Mouse (Mus musculus) embryo, embryonic 9.5 days (tissue): Measurements from ENCODE around the gene Znhit6.
A peak's percentile ranks its signal among the peaks of the same experiment; 100 is the strongest.

Source experiments
- DNase-seq: peaks from one replicate; pipeline ENCODE4 v3.0.0-alpha.2; 2017; ENCODE audit errors: extremely low spot score

Znhit6 gene

DNA sequence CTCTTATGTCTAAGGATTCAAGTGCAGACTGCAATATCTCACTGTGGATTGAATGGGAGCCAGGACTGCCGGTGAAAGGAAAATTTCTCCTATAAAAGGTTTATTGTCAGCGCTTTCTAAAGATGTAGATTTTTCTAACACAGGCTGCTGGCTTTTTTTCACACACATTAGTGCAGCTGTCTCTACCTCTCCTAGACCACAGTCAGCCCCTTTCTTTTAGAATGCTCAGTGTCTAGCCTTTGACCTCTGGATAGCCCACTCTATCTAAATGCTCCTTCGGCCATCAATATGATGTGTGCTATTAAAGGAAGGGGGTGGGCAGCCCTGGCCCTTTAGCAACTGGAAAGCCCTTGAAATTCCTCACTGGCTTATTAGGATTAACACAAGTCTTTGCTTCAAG, 70.0 kb downstream of the Znhit6 start:
- DNase-seq = peak; percentile 49

DNA sequence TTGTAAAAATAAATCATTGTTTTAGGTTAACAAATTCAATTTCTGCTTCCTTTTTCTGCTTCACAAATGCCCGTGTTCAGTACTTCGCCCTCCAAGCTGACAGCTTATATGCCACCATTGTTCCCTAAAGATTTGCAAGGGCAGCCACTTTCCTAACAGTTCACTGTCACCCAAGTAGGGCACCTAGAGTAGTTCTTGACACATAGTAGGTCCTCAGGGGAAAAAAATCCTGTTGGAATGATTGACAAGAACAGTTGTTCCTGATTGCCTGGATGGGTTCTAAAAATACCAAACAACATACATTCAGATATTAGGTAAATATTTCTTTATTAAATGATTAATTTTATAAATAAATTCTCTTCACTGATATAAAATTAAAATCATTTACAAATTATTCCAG, 70.7 kb downstream of the Znhit6 start:
- peak; percentile 22 for DNase-seq

DNA sequence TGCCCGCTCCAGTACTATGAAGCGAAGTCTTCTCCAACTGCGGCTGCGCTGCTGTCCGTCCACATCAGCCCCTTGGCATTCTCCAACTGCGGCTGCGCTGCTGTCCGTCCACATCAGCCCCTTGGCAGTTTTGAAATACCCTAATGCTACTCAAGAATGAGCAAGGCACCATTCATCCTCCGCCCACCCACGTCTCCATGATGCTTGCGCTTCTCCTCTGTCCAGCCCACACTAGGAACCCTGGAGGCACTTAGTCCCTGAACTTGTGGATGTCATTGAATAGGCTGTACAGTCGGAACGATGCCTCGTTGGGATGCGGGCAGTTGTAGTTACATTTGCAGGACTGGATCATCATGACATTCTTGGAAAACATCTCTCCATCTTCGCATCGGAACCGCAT, 71.4 kb downstream of the Znhit6 start:
- no peak for DNase-seq

DNA sequence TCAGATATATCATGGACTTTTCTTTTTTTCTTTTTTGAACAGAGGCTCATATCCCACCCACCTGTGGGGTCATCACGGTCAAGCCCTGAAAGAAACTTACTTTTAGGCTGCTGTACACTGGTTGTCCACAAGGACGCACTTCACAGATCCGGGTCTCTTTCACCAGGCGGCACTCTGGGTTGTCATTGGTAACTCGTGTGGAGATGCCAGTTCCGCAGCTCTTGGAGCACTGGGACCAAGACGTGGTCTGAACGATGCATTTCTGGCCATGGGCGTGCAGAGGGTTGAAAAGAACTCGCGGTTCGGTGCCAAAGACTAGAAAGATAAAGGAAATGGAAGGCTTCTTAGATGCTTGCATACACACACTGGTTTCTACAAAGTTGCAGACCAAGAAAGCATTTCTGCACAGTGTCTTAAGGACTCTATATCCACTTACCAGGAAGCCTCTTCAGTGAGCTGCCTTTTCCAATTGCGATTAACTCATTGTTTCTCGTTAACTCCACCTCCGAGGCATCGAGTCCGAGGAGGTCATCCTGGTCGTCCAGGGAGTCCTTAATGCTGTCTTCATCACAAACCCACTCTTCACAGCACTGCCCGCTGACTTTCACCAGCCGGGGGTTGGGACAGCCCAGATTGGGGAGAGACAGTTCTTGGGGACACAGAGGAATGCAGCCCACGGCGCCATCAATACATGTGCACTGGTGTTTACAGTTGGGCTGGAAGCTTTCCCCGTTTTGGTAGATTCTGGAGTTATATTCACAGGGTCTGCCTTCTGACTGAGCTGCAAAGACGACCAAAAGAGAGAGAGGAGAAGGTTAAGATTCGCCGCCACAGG, 72.3 kb downstream of the Znhit6 start:
- DNase-seq = peak; percentile 57

DNA sequence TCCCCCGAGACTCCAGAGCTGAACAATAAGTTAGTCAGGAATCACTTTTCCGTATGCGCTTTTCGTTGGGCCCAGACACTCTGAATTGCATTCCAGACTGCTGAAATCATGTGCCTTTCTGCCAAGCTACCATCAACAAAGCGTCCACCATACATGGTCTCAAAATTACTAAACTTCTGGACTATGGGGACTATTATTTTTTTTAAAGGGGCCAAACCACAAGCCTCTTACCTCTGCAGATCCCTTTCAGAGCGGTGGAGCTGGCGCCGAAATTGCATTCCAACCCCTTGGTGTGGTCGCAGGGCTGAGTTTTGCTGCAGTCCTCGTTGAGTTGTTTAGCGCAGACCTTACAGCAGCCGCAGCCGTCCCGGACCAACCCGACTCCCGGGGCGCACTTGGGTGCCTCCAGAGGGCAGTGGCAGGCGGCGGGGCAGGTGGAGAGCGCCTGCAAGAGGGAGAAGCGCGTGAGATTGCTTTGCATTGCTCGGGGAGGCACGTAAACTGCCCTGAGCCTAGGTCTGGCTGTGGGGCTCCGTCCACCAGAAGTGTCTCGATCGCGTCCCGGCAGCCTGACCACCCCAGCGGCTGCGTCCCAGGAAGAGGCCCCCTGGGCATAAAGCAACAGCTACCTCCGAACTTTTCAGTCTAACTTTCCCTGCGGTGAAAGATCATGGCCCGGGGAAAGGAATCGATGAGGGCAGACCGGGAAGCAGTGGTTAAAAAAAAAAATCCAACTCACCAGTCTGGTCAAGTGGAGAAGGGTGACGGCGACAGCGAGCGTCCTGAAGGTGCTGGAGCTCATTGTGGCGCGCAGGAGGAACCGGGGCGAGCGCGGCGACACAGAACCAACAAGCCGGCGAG, 73.2 kb downstream of the Znhit6 start:
- DNase-seq = peak; percentile 77

DNA sequence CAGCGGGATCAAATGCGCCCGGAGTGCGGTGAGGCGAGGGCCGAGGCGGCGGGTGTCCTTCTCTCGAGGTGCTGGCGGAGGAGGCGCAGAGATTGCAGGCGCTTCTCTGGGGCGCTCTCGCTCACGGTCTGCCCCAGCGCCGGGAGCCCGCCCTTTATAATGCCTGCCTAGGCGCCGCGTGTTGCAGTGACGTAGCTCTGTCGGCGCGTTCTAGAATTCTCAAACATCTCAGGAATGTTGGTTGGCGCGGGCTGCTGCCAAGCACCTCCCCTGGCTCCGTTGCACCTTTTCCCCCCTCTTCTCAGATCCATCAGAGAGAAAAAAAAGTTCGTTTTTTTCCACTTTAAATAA, 73.8 kb downstream of the Znhit6 start, which contains the start of gene Ccn1:
TSS of gene Ccn1 (minus strand) at position 130 of the 351 bp plus-strand sequence.
- DNase-seq = peak; percentile 89

DNA sequence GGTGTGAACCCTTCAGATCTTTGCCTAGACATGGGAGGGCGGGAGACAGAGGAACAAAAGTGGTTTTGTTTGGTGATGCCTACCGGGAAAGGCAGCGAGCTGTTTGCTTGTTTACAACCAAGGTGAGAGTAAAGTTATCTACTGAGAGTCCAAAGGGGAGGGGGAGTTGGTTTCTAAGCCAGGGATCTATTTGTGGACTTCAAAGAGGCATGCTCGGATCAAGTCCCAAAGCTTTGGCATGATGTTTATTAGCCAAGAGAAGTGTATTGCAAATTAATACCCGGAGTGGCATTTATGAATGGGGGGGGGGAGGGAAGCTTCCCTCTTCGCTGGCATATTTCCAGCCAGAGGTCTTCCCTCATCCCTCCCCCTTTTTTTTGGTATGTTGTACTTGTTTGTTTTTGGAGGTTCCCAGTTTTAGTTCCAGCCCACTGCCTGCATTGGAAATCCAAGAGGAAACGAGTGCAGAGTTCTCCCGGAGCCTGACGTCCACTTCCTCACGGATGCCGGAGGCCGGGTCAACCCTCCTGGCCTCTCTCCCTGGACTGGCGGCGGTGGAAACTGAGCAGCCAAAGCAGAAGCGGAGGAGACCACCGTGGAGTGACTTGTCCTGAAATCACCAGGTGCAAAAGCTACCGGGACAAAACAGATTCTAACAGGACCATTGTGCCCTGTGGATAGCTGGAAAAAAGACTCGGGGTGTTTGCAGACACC, 74.5 kb downstream of the Znhit6 start:
- DNase-seq = peak; percentile 69

DNA sequence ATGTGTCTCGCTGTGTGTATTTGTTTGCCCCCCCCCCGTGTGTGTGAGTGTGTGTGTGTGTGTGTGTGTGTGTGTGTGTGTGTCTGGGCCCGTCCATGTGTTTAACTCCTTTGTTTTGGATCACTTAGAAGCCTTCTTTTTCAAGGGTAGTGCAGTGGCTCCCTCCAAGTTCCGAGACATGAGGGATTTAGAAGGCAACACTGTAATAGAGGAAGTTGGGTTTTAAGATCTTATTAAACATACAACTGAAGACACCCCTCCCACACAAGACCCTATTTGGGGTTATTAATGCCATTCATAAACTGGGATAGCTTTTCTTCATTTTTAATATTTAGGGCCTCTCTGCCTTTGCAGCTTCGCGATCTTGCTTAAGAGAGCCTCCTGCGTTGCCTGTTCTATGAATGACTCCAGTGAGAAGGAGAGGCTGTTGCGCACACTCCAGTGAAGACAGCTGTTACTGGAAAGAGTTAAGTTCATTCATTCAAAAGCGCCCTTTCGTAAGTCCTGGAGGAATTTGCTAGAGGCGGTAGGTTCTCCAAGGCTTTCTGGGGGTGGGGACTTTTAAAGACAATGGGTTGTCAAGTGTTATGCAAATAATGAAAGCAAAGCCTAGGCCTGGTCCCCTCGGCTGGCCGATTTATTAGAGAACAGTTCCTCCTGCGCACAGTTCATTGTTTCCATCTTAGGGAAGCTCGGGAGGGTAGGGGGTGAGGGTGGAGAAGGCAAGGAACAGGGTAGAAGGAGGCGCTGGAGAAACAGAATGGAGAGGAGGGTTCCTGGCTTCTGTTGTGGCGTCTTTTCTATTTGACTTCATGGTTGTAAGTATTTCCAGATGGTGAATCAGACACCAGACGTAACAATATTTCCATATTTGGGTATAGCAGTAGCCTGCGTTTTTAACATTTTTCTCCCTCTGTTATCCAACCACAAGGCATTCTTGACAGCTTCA, 75.3 kb downstream of the Znhit6 start:
- DNase-seq = peak; percentile 66

DNA sequence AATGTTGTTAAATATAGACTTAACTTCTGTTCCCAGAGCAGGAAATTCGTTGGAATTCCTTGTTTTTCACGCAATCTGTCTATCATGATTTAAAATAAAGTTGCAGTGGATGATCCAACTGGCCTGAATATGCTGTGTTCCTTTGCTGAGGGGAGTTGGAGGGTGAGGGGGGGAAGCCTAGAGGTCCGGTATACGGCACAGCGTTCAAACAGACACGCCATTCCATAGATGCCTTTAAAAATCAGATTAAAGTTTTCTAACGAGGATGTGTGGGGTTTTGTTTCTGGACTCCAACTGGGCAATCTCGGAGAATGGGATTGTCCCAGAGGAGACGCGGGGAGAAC, 75.9 kb downstream of the Znhit6 start:
- DNase-seq = peak; percentile 47

DNA sequence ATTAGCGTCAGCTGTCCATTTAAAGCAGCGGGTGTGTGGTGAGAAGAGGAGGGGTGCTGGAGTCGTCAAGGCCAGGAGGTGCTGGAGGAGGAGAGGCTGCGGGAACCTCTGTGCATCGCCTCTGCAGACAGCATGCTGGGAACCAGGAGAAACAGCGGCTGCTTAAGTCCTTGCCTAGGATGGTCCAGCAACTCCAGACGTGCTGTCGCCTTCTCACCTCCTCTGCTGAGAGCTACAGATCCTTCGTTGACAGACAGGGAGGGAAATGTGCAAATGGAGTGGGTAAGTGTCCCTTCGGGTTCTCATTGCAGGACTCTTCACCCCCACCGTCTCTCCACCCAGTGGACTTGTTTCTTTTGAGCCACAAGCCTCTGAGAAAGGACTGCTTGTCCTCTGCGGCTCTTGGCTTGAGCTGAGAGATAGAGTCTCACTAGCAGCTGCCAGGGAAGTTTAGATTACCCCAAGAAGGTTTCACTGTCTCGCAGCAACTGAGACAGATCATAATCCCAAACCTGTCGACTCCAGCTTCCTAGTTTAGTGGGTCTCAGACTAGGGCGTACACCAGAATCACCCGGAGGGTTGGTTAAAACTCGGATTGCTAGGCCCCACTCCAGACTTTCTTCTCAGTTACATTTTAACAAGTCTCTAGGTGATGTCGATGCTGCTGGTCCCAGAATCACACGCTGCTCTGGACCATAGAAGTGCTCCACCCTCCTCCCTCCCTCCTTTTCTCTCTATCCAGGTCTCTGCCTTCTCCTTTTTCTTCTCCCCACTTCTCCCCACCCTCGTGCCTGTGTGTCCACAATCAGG, 76.5 kb downstream of the Znhit6 start:
- DNase-seq = peak; percentile 53

DNA sequence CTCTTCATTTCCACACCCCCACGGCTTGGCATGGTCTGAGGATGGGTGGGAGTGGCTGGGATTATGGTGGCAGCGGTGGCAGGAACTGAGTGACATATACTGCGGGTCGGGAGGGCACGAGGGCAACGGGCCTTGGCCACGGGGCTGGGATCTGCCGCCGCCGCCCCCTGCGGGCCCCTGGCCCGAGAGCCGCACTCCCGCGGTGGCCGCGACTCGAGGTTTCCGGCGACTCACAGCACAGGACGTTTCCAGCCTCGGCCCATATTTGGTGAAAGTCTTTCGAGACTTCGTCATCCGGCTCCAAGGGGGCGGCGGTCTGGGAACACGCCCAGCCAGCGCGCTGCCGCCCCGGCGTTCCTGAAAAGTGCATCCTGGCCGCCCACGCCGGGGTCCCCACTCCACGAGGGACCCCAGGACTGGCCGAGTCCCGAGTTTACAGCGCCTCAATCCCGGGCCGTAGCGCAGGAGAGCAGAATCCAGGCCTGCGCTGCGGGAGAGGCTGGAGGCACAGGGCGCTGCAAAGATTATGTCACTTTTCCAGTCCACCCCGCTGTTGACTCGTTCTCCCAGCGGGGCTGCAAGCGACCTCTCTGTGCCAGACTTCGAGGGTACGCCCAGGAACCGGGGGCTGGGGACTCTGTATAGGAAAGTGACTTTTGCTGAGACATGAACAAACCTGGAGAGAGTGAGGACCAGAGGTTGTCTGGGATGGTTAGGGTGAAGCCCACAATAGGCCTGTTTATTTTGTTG, 77.4 kb downstream of the Znhit6 start:
- DNase-seq = peak; percentile 83

DNA sequence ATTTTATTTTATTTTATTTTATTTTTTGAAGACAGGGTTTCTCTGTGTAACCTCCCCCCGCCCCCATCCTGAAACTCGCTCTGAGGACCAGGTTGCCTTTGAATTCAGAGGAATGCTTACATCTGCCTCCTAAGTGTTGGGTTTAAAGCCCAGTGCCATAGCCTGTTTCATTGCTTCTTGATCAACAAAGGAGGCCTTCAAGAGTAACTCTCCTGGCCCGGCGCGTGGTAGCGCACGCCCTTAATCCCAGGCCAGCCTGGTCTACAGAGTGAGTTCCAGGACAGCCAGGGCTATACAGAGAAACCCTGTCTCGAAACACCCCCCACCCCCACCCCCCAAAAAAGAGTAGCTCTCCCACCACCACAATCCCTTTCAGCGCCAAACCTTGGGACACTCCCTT, 78.0 kb downstream of the Znhit6 start:
- DNase-seq = no peak
